Mouse (Mus musculus) neural tube, embryonic 11.5 days (tissue): ENCODE results near the gene Sh3bp1. TPM values are rescaled to one million over a fixed set of nuclear protein-coding genes. Genes with fewer than 3 reads are reported as not detected.
A peak's percentile ranks its signal among the peaks of the same experiment; 100 is the strongest.

ENCODE experiments used
- ATAC-seq: fragments of 200-750 bp; cut with Nextera tagmentation; 2 replicates; pipeline ENCODE4 v1.8.0; 2017; ENCODE audit warnings: moderate number of reproducible peaks, mild to moderate bottlenecking, moderate TSS enrichment, moderate library complexity; ENCODE audit not compliant: insufficient read depth, low FRiP score, low TSS enrichment
- DNase-seq: peaks from one replicate; pipeline ENCODE4 v3.0.0-alpha.2; 2015; ENCODE audit warnings: low spot score
- H3K27ac ChIP-seq: fragments of 300-500 bp; sonication (generic); 2 replicates; pipeline ENCODE4 v1.5.1; 2014; ENCODE audit warnings: low read depth, mild to moderate bottlenecking, low read length
- H3K27me3 ChIP-seq: fragments of 300-500 bp; sonication (generic); 2 replicates; pipeline ENCODE4 v1.6.1; 2014; ENCODE audit warnings: mild to moderate bottlenecking, low read length, mixed read lengths; ENCODE audit not compliant: control insufficient read depth, insufficient read depth
- H3K36me3 ChIP-seq: fragments of 300-500 bp; sonication (generic); 2 replicates; pipeline ENCODE4 v1.6.1; 2014; ENCODE audit warnings: mild to moderate bottlenecking, low read length, moderate library complexity, mixed read lengths; ENCODE audit not compliant: control insufficient read depth, insufficient read depth
- H3K4me1 ChIP-seq: fragments of 300-500 bp; sonication (generic); 2 replicates; pipeline ENCODE4 v1.6.1; 2014; ENCODE audit warnings: low read length, mixed read lengths; ENCODE audit not compliant: control insufficient read depth, insufficient read depth
- H3K4me2 ChIP-seq: fragments of 300-500 bp; sonication (generic); 2 replicates; pipeline ENCODE4 v1.6.1; 2014; ENCODE audit warnings: low read depth, mild to moderate bottlenecking, moderate library complexity
- H3K4me3 ChIP-seq: fragments of 300-500 bp; sonication (generic); 2 replicates; pipeline ENCODE4 v1.5.1; 2014; ENCODE audit warnings: low read depth, low read length
- H3K9ac ChIP-seq: fragments of 300-500 bp; sonication (generic); 2 replicates; pipeline ENCODE4 v1.6.1; 2014; ENCODE audit warnings: mild to moderate bottlenecking, low read length
- H3K9me3 ChIP-seq: fragments of 300-500 bp; sonication (generic); 2 replicates; pipeline ENCODE4 v1.6.1; 2016; ENCODE audit warnings: low read length; ENCODE audit not compliant: control insufficient read depth
- WGBS: fragments of 180-500 bp; shearing (Covaris S2); extraction: QIAGEN DNeasy Blood & Tissue Kit; methylation state at CpG from one replicate; pipeline ENCODE4 v1.1.7; 2014; 5-methylcytosine and 5-hydroxymethylcytosine counted together
- polyA plus RNA-seq: library from polyadenylated mRNA; unstranded; fragments of >200 nt; fragmentation: Nextera tagmentation; extraction: Ambion mirVana; gene quantifications from 2 replicates; pipeline ENCODE4 v1.2.1, GENCODE M21; 2014

Gene Sh3bp1
- polyA plus RNA-seq, 1 experiment from 2014 or later: 14.4 TPM

GRCm38 (mm10) chr15:78937963-78938362 lies 38.4 kb downstream of the Sh3bp1 start:
- WGBS: 90% methylated on average over 2 of the region's 2 CpGs
- H3K4me2 ChIP-seq: no peak overlapping the region
- no peak overlapping the region; the same call in 1 of the 2 replicates for H3K9ac ChIP-seq

DNA sequence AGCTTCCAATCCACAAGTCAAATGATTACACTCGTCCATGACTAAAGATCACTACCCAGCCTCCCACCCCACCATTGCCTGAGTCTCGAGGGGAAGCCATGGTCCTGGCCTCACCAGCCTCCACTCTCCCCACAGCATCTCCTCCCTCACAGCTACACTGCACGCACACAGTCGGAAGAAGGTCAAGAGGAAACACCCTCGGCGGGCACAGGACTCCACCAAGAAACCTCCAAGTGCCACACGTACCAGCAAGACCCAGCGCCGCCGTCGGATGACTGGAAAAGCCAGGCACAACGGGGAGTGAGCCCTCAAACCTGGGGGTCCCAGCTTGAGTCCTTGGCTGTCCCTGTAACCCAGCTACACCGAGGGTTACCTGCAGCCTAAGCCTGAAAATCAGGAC lies 40.8 kb downstream of the Sh3bp1 start:
- peaks cover 21% of the 10 kb centered on the region for H3K36me3 ChIP-seq
- no peak for ATAC-seq
- WGBS: 92% methylated on average over 13 of the region's 13 CpGs

More at GRCm38 (mm10) chr15:78937963-78938362, 38.4 kb downstream of the Sh3bp1 start:
- peaks cover 21% of the 10 kb centered on the region for H3K36me3 ChIP-seq
- H3K4me3 ChIP-seq: no peak overlapping the region
- no peak overlapping the region for H3K27ac ChIP-seq
- no peaks in the 10 kb centered on the region for H3K27me3 ChIP-seq
- ATAC-seq (no peak), DNase-seq (no peak)
- H3K9me3 ChIP-seq: no peaks in the 10 kb centered on the region
- H3K4me1 ChIP-seq: peaks cover 8% of the 10 kb centered on the region

DNA sequence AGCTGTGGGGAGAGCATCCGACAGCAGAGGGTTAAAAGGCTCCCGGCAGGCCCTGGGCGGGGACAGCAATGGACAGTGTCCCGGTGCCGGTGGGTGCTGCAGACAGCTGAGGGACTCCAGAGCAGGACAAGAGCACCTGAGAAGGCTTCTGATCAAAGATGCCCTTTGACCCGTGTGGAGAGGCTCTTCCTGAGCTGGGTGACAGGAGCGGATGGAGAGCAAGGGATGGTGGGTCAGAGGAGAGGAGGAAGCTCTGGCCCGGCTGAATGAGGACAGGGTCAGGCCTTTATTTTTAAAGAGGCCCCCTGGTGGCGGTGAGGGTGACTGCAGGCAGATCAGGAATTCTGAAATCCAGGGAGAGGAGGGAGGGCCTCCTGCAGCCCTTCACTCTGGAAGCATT lies 43.1 kb downstream of the Sh3bp1 start:
- DNase-seq (peak; percentile 86), ATAC-seq (peak; percentile 68)
- peaks cover 16% of the 10 kb centered on the region for H3K36me3 ChIP-seq
- peak overlapping the region; percentile 59 for H3K9ac ChIP-seq
- no peaks in the 10 kb centered on the region for H3K27me3 ChIP-seq
- H3K9me3 ChIP-seq: no peaks in the 10 kb centered on the region
- peak overlapping the region; percentile 26; the same call in 1 of the 2 replicates for H3K4me3 ChIP-seq
- no peaks in the 10 kb centered on the region for H3K4me1 ChIP-seq
- WGBS: 2% methylated on average over 9 of the region's 9 CpGs
- peak overlapping the region; percentile 45 for H3K4me2 ChIP-seq
- H3K27ac ChIP-seq: no peak overlapping the region

More for the DNA sequence above, 40.8 kb downstream of the Sh3bp1 start:
- Histone ChIP-seq H3K27ac (no peak overlapping the region), H3K4me3 (no peak overlapping the region), H3K9ac (no peak overlapping the region), H3K9me3 (no peaks in the 10 kb centered on the region), H3K27me3 (no peaks in the 10 kb centered on the region), H3K4me1 (peaks cover 8% of the 10 kb centered on the region), H3K4me2 (no peak overlapping the region)
- DNase-seq: no peak

DNA sequence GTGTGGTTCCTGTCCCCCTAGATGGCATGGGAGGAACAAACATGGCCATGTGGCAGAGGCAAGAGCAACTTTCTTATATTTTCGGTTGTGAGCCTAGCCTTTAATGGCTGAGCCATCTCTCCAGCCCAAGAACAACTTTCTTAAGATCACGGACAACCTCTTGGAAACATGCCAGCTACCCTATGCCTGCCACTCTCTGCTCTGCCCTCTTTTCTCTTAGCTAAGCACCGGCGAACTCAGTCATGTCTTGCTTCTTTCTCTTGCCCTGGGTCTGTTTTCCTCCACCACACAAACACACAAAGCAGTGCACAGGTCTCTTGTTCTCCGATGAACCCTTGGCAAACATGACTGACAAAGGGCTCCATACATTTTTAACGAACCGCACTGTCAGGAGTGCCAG lies 46.7 kb downstream of the Sh3bp1 start:
- WGBS: 83% methylated on average over 7 of the region's 7 CpGs

DNA sequence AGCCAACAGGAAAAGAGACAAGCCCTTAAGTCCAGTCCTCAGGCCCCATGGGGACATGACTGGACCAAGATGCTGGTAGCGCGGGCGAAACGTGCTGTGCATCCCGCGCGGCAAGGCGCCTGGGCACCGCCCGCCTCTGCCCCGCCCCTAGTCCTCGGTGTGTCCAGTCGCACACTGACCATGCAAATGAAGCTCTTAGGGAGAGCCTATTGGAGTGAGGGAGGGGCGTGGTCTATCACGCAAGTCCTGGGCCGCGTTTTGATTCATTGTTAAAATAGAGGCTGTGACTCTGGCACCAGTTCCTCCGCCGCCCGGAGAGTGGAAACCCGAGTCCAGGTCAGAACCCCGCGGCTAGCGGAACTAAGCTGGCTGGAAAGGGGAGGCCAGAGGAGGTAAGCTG lies 48.1 kb downstream of the Sh3bp1 start, which contains the start of gene Triobp:
Gene Triobp, plus strand, starts transcription at position 68 of the 400 bp plus-strand sequence.
- Histone ChIP-seq H3K9me3 (no peaks in the 10 kb centered on the region), H3K4me2 (peak within 1 kb of the TSS; percentile 75), H3K27me3 (no peaks in the 10 kb centered on the region), H3K9ac (peak within 1 kb of the TSS; percentile 74), H3K4me1 (0 out of 2 replicates have a peak, but pooled peaks cover 3% of the 10 kb centered on the region), H3K27ac (peak within 1 kb of the TSS; percentile 37; the same call in 1 of the 2 replicates), H3K36me3 (no peaks in the 10 kb centered on the region), H3K4me3 (peak within 1 kb of the TSS; percentile 51)
- ATAC-seq: peak; percentile 96
- WGBS: 0% methylated on average over 24 of the region's 24 CpGs
- DNase-seq: peak; percentile 93

More for the DNA sequence above, 46.7 kb downstream of the Sh3bp1 start:
- ATAC-seq: no peak
- Histone ChIP-seq H3K27ac (no peak overlapping the region), H3K9ac (no peak overlapping the region), H3K27me3 (no peaks in the 10 kb centered on the region), H3K36me3 (peaks cover 2% of the 10 kb centered on the region; the same call in 1 of the 2 replicates), H3K4me2 (no peak overlapping the region), H3K4me1 (0 out of 2 replicates have a peak, but pooled peaks cover 3% of the 10 kb centered on the region), H3K9me3 (no peaks in the 10 kb centered on the region), H3K4me3 (no peak overlapping the region)
- no peak for DNase-seq

GRCm38 (mm10) chr15:78948152-78948725 lies 48.7 kb downstream of the Sh3bp1 start:
- DNase-seq (no peak), ATAC-seq (no peak)
- no peaks in the 10 kb centered on the region for H3K9me3 ChIP-seq
- H3K27me3 ChIP-seq: no peaks in the 10 kb centered on the region
- peak overlapping the region; percentile 51 for H3K4me3 ChIP-seq
- 0 out of 2 replicates have a peak, but pooled peaks cover 3% of the 10 kb centered on the region for H3K4me1 ChIP-seq
- peak overlapping the region; percentile 75 for H3K4me2 ChIP-seq
- peak overlapping the region; percentile 37; the same call in 1 of the 2 replicates for H3K27ac ChIP-seq
- H3K36me3 ChIP-seq: no peaks in the 10 kb centered on the region
- 8% methylated on average over 11 of the region's 11 CpGs for WGBS
- peak overlapping the region; percentile 74 for H3K9ac ChIP-seq

DNA sequence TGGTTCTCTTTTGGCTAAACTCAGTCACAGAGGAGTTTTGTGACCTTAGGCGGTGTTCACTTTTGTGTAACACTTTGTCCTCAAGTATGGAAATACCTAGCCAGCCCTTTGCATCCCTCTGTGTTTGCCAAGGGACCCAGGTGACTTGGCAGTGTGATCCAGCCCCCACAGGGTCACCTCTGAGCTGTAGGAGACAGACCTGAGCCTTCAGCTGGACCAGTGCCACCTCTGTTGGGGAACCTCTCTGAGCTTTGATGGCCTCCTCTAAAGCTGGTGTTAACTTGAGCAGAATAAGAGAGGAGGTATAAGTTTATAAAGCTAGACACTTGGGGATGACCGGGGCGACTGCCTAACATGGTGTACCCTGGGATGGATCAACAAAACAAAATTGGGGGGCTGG lies 49.3 kb downstream of the Sh3bp1 start:
- Histone ChIP-seq H3K9me3 (no peaks in the 10 kb centered on the region), H3K4me2 (peak overlapping the region; percentile 23; the same call in 1 of the 2 replicates), H3K4me1 (0 out of 2 replicates have a peak, but pooled peaks cover 3% of the 10 kb centered on the region), H3K27me3 (no peaks in the 10 kb centered on the region), H3K4me3 (no peak overlapping the region), H3K9ac (no peak overlapping the region), H3K27ac (no peak overlapping the region), H3K36me3 (no peaks in the 10 kb centered on the region)
- ATAC-seq: no peak
- DNase-seq: no peak
- WGBS: 97% methylated on average over 3 of the region's 3 CpGs

- Histone ChIP-seq H3K4me2 (no peak overlapping the region), H3K27me3 (no peaks in the 10 kb centered on the region), H3K36me3 (peaks cover 5% of the 10 kb centered on the region; the same call in 1 of the 2 replicates), H3K9me3 (no peaks in the 10 kb centered on the region), H3K4me3 (no peak overlapping the region), H3K4me1 (no peaks in the 10 kb centered on the region), H3K27ac (no peak overlapping the region), H3K9ac (no peak overlapping the region)
- ATAC-seq: no peak
- 76% methylated on average over 3 of the region's 3 CpGs for WGBS
- DNase-seq: no peak
Measured at GRCm38 (mm10) chr15:78955663-78956062, 56.1 kb downstream of the Sh3bp1 start.

GRCm38 (mm10) chr15:78956351-78956750 lies 56.8 kb downstream of the Sh3bp1 start:
- Histone ChIP-seq H3K27me3 (no peaks in the 10 kb centered on the region), H3K4me1 (no peaks in the 10 kb centered on the region), H3K4me3 (no peak overlapping the region), H3K27ac (no peak overlapping the region), H3K36me3 (peaks cover 5% of the 10 kb centered on the region; the same call in 1 of the 2 replicates), H3K4me2 (no peak overlapping the region), H3K9me3 (no peaks in the 10 kb centered on the region), H3K9ac (no peak overlapping the region)
- no peak for ATAC-seq
- no peak for DNase-seq
- 84% methylated on average over 4 of the region's 4 CpGs for WGBS
